Mouse (Mus musculus): Measurements from ENCODE around the gene Scube1. TPM values are rescaled to one million over a fixed set of nuclear protein-coding genes. Genes with fewer than 3 reads are reported as not detected.

Gene Scube1
- polyA plus RNA-seq, 1 experiment from 2014 or later, result 8.7 TPM

- Histone ChIP-seq H3K9me3 (replicated peaks; ENCODE audit: control insufficient read depth, low read length, poor library complexity, severe bottlenecking) (no peaks in the 10 kb centered on the region), H3K27me3 (ENCODE audit: control insufficient read depth, insufficient read depth, low read depth, low read length) (no peaks in the 10 kb centered on the region), H3K4me2 (ENCODE audit: low read length) (no peak overlapping the region), H3K36me3 (ENCODE audit: control insufficient read depth, insufficient read depth, low read length) (no peaks in the 10 kb centered on the region), H3K4me1 (ENCODE audit: control insufficient read depth, insufficient read depth, low read length) (no peaks in the 10 kb centered on the region), H3K9ac (ENCODE audit: low read depth, low read length) (no peak overlapping the region), H3K27ac (ENCODE audit: low read length) (no peak overlapping the region), H3K4me3 (ENCODE audit: low read depth, low read length) (no peak overlapping the region)
- ATAC-seq, result no peak
- 91% methylated on average over 12 of the region's 13 CpGs for whole genome bisulfite sequencing
These were observed 122.3 kb downstream of the Scube1 start for GRCm38 (mm10) chr15:83602372-83603045.

- WGBS, result 83% methylated on average over 4 of the region's 4 CpGs
- Histone ChIP-seq H3K36me3 (ENCODE audit: control insufficient read depth, insufficient read depth, low read length) (no peaks in the 10 kb centered on the region), H3K4me2 (ENCODE audit: low read length) (no peak overlapping the region), H3K27me3 (ENCODE audit: control insufficient read depth, insufficient read depth, low read depth, low read length) (no peaks in the 10 kb centered on the region), H3K4me1 (ENCODE audit: control insufficient read depth, insufficient read depth, low read length) (no peaks in the 10 kb centered on the region), H3K27ac (ENCODE audit: low read length) (no peak overlapping the region), H3K9me3 (replicated peaks; ENCODE audit: control insufficient read depth, low read length, poor library complexity, severe bottlenecking) (no peaks in the 10 kb centered on the region), H3K9ac (ENCODE audit: low read depth, low read length) (no peak overlapping the region), H3K4me3 (ENCODE audit: low read depth, low read length) (no peak overlapping the region)
- ATAC-seq, result no peak
These were observed 123.6 kb downstream of the Scube1 start for GRCm38 (mm10) chr15:83601185-83601584.

- Histone ChIP-seq H3K36me3 (ENCODE audit: control insufficient read depth, insufficient read depth, low read length) (no peaks in the 10 kb centered on the region), H3K9me3 (replicated peaks; ENCODE audit: control insufficient read depth, low read length, poor library complexity, severe bottlenecking) (no peaks in the 10 kb centered on the region), H3K4me1 (ENCODE audit: control insufficient read depth, insufficient read depth, low read length) (peaks cover 21% of the 10 kb centered on the region), H3K27me3 (ENCODE audit: control insufficient read depth, insufficient read depth, low read depth, low read length) (no peaks in the 10 kb centered on the region), H3K27ac (ENCODE audit: low read length) (no peak overlapping the region), H3K4me3 (ENCODE audit: low read depth, low read length) (no peak overlapping the region), H3K4me2 (ENCODE audit: low read length) (no peak overlapping the region), H3K9ac (ENCODE audit: low read depth, low read length) (no peak overlapping the region)
- 88% methylated on average over 4 of the region's 4 CpGs for WGBS
- ATAC-seq, result no peak
These were observed 128.0 kb downstream of the Scube1 start for GRCm38 (mm10) chr15:83596833-83597232.

- H3K4me3 ChIP-seq (ENCODE audit: low read depth, low read length), result peak overlapping the region; percentile 84
- H3K4me2 ChIP-seq (ENCODE audit: low read length), result peak overlapping the region; percentile 54
- ATAC-seq, result peak; percentile 33; the same call in 1 of the 2 replicates
- no peaks in the 10 kb centered on the region for H3K27me3 ChIP-seq (ENCODE audit: control insufficient read depth, insufficient read depth, low read depth, low read length)
- no peaks in the 10 kb centered on the region for H3K36me3 ChIP-seq (ENCODE audit: control insufficient read depth, insufficient read depth, low read length)
- H3K4me1 ChIP-seq (ENCODE audit: control insufficient read depth, insufficient read depth, low read length), result peaks cover 21% of the 10 kb centered on the region
- peak overlapping the region; percentile 78 for H3K9ac ChIP-seq (ENCODE audit: low read depth, low read length)
- 31% methylated on average over 7 of the region's 7 CpGs for WGBS
- no peak overlapping the region; the same call in 1 of the 2 replicates for H3K27ac ChIP-seq (ENCODE audit: low read length)
- H3K9me3 ChIP-seq (replicated peaks; ENCODE audit: control insufficient read depth, low read length, poor library complexity, severe bottlenecking), result no peaks in the 10 kb centered on the region
These were observed 129.5 kb downstream of the Scube1 start for GRCm38 (mm10) chr15:83595364-83595711.

GRCm38 (mm10) chr15:83594513-83595363 is 130.1 kb downstream of the Scube1 start, which contains the start of gene Ttll12:
Gene Ttll12 (minus strand): TSS chr15:83595157.
- under 1% methylated on average over 68 of the region's 68 CpGs for WGBS
- Histone ChIP-seq H3K27me3 (ENCODE audit: control insufficient read depth, insufficient read depth, low read depth, low read length) (no peaks in the 10 kb centered on the region), H3K9me3 (replicated peaks; ENCODE audit: control insufficient read depth, low read length, poor library complexity, severe bottlenecking) (no peaks in the 10 kb centered on the region), H3K4me2 (ENCODE audit: low read length) (peak within 1 kb of the TSS; percentile 94), H3K36me3 (ENCODE audit: control insufficient read depth, insufficient read depth, low read length) (no peaks in the 10 kb centered on the region), H3K27ac (ENCODE audit: low read length) (peak within 1 kb of the TSS; percentile 68), H3K4me3 (ENCODE audit: low read depth, low read length) (peak within 1 kb of the TSS; percentile 84), H3K9ac (ENCODE audit: low read depth, low read length) (peak within 1 kb of the TSS; percentile 78), H3K4me1 (ENCODE audit: control insufficient read depth, insufficient read depth, low read length) (peaks cover 21% of the 10 kb centered on the region)
- ATAC-seq, result peak; percentile 94

GRCm38 (mm10) chr15:83593702-83594512 is 130.9 kb downstream of the Scube1 start:
- Histone ChIP-seq H3K27ac (ENCODE audit: low read length) (peak overlapping the region; percentile 68; the same call in 1 of the 2 replicates), H3K27me3 (ENCODE audit: control insufficient read depth, insufficient read depth, low read depth, low read length) (no peaks in the 10 kb centered on the region), H3K36me3 (ENCODE audit: control insufficient read depth, insufficient read depth, low read length) (no peaks in the 10 kb centered on the region), H3K9me3 (replicated peaks; ENCODE audit: control insufficient read depth, low read length, poor library complexity, severe bottlenecking) (no peaks in the 10 kb centered on the region), H3K9ac (ENCODE audit: low read depth, low read length) (peak overlapping the region; percentile 78), H3K4me1 (ENCODE audit: control insufficient read depth, insufficient read depth, low read length) (peaks cover 21% of the 10 kb centered on the region), H3K4me3 (ENCODE audit: low read depth, low read length) (peak overlapping the region; percentile 84), H3K4me2 (ENCODE audit: low read length) (peak overlapping the region; percentile 94)
- peak; percentile 62 for ATAC-seq
- WGBS, result 12% methylated on average over 19 of the region's 19 CpGs

GRCm38 (mm10) chr15:83593189-83593585 is 131.6 kb downstream of the Scube1 start:
- Histone ChIP-seq H3K27me3 (ENCODE audit: control insufficient read depth, insufficient read depth, low read depth, low read length) (no peaks in the 10 kb centered on the region), H3K9me3 (replicated peaks; ENCODE audit: control insufficient read depth, low read length, poor library complexity, severe bottlenecking) (no peaks in the 10 kb centered on the region), H3K9ac (ENCODE audit: low read depth, low read length) (0 out of 2 replicates have a peak overlapping the region, but pooled peaks have one; percentile 78), H3K27ac (ENCODE audit: low read length) (no peak overlapping the region), H3K4me2 (ENCODE audit: low read length) (peak overlapping the region; percentile 94), H3K4me3 (ENCODE audit: low read depth, low read length) (no peak overlapping the region; the same call in 1 of the 2 replicates), H3K4me1 (ENCODE audit: control insufficient read depth, insufficient read depth, low read length) (peaks cover 21% of the 10 kb centered on the region), H3K36me3 (ENCODE audit: control insufficient read depth, insufficient read depth, low read length) (0 out of 2 replicates have a peak, but pooled peaks cover 4% of the 10 kb centered on the region)
- no peak for ATAC-seq

GRCm38 (mm10) chr15:83592260-83593188 is 132.3 kb downstream of the Scube1 start:
- Histone ChIP-seq H3K4me3 (ENCODE audit: low read depth, low read length) (no peak overlapping the region), H3K4me2 (ENCODE audit: low read length) (peak overlapping the region; percentile 94), H3K9ac (ENCODE audit: low read depth, low read length) (no peak overlapping the region), H3K27me3 (ENCODE audit: control insufficient read depth, insufficient read depth, low read depth, low read length) (no peaks in the 10 kb centered on the region), H3K36me3 (ENCODE audit: control insufficient read depth, insufficient read depth, low read length) (0 out of 2 replicates have a peak, but pooled peaks cover 6% of the 10 kb centered on the region), H3K27ac (ENCODE audit: low read length) (no peak overlapping the region), H3K9me3 (replicated peaks; ENCODE audit: control insufficient read depth, low read length, poor library complexity, severe bottlenecking) (no peaks in the 10 kb centered on the region), H3K4me1 (ENCODE audit: control insufficient read depth, insufficient read depth, low read length) (peaks cover 21% of the 10 kb centered on the region)
- no peak for ATAC-seq
- WGBS, result 89% methylated on average over 8 of the region's 8 CpGs
